Mouse (Mus musculus): ENCODE results near the gene Btd. TPM values are rescaled to one million over a fixed set of nuclear protein-coding genes. Genes with fewer than 3 reads are reported as not detected.

Btd gene
- polyA plus RNA-seq, 1 experiment: 19.6 TPM

GRCm38 (mm10) chr14:31611986-31612385 is 28.8 kb upstream of the Btd start:
- H3K4me1 ChIP-seq (ENCODE audit: control insufficient read depth, insufficient read depth, low read length): no peaks in the 10 kb centered on the region
- TF ChIP-seq POLR2A (IDR thresholded peaks at IDR 0.05; ENCODE audit: extremely low read depth, insufficient read depth, low read length): no peak
- no peak for TF ChIP-seq CTCF (IDR thresholded peaks at IDR 0.05; ENCODE audit: extremely low read depth, insufficient read depth, low read length)

GRCm38 (mm10) chr14:31613671-31614070 is 27.2 kb upstream of the Btd start:
- Histone ChIP-seq H3K4me3 (ENCODE audit: insufficient read depth, low read length) (no peak overlapping the region), H3K4me1 (ENCODE audit: control insufficient read depth, insufficient read depth, low read length) (no peaks in the 10 kb centered on the region), H3K27ac (ENCODE audit: insufficient read depth, low read length) (no peak overlapping the region)
- TF ChIP-seq CTCF (IDR thresholded peaks at IDR 0.05; ENCODE audit: extremely low read depth, insufficient read depth, low read length): no peak
- no peak for TF ChIP-seq POLR2A (IDR thresholded peaks at IDR 0.05; ENCODE audit: extremely low read depth, insufficient read depth, low read length)

More at GRCm38 (mm10) chr14:31611986-31612385, 28.8 kb upstream of the Btd start:
- Histone ChIP-seq H3K27ac (ENCODE audit: insufficient read depth, low read length) (no peak overlapping the region), H3K4me3 (ENCODE audit: insufficient read depth, low read length) (no peak overlapping the region)

- no peak for TF ChIP-seq POLR2A (IDR thresholded peaks at IDR 0.05; ENCODE audit: extremely low read depth, insufficient read depth, low read length)
- no peak for TF ChIP-seq CTCF (IDR thresholded peaks at IDR 0.05; ENCODE audit: extremely low read depth, insufficient read depth, low read length)
- H3K4me1 ChIP-seq (ENCODE audit: control insufficient read depth, insufficient read depth, low read length): peaks cover 2% of the 10 kb centered on the region
- H3K4me3 ChIP-seq (ENCODE audit: insufficient read depth, low read length): no peak overlapping the region
- no peak overlapping the region for H3K27ac ChIP-seq (ENCODE audit: insufficient read depth, low read length)
Observed at GRCm38 (mm10) chr14:31617204-31617603, 23.6 kb upstream of the Btd start.

- no peak overlapping the region for H3K27ac ChIP-seq (ENCODE audit: insufficient read depth, low read length)
- TF ChIP-seq POLR2A (IDR thresholded peaks at IDR 0.05; ENCODE audit: extremely low read depth, insufficient read depth, low read length) (no peak), CTCF (IDR thresholded peaks at IDR 0.05; ENCODE audit: extremely low read depth, insufficient read depth, low read length) (no peak)
- H3K4me3 ChIP-seq (ENCODE audit: insufficient read depth, low read length): no peak overlapping the region
- peaks cover 2% of the 10 kb centered on the region for H3K4me1 ChIP-seq (ENCODE audit: control insufficient read depth, insufficient read depth, low read length)
Observed at GRCm38 (mm10) chr14:31617997-31618396, 22.8 kb upstream of the Btd start.

- TF ChIP-seq CTCF (IDR thresholded peaks at IDR 0.05; ENCODE audit: extremely low read depth, insufficient read depth, low read length) (no peak), POLR2A (IDR thresholded peaks at IDR 0.05; ENCODE audit: extremely low read depth, insufficient read depth, low read length) (no peak)
Observed at GRCm38 (mm10) chr14:31620591-31621223, 20.1 kb upstream of the Btd start.

GRCm38 (mm10) chr14:31622748-31623147 is 18.1 kb upstream of the Btd start:
- Histone ChIP-seq H3K4me3 (ENCODE audit: insufficient read depth, low read length) (no peak overlapping the region), H3K27ac (ENCODE audit: insufficient read depth, low read length) (no peak overlapping the region), H3K4me1 (ENCODE audit: control insufficient read depth, insufficient read depth, low read length) (peaks cover 2% of the 10 kb centered on the region)
- TF ChIP-seq CTCF (IDR thresholded peaks at IDR 0.05; ENCODE audit: extremely low read depth, insufficient read depth, low read length) (no peak), POLR2A (IDR thresholded peaks at IDR 0.05; ENCODE audit: extremely low read depth, insufficient read depth, low read length) (no peak)

More at GRCm38 (mm10) chr14:31620591-31621223, 20.1 kb upstream of the Btd start:
- Histone ChIP-seq H3K4me1 (ENCODE audit: control insufficient read depth, insufficient read depth, low read length) (peaks cover 2% of the 10 kb centered on the region), H3K4me3 (ENCODE audit: insufficient read depth, low read length) (no peak overlapping the region), H3K27ac (ENCODE audit: insufficient read depth, low read length) (no peak overlapping the region)

GRCm38 (mm10) chr14:31630677-31631076 is 10.2 kb upstream of the Btd start:
- TF ChIP-seq POLR2A (IDR thresholded peaks at IDR 0.05; ENCODE audit: extremely low read depth, insufficient read depth, low read length) (no peak), CTCF (IDR thresholded peaks at IDR 0.05; ENCODE audit: extremely low read depth, insufficient read depth, low read length) (no peak)
- H3K4me1 ChIP-seq (ENCODE audit: control insufficient read depth, insufficient read depth, low read length): no peaks in the 10 kb centered on the region
- H3K4me3 ChIP-seq (ENCODE audit: insufficient read depth, low read length): no peak overlapping the region
- H3K27ac ChIP-seq (ENCODE audit: insufficient read depth, low read length): no peak overlapping the region

- TF ChIP-seq POLR2A (IDR thresholded peaks at IDR 0.05; ENCODE audit: extremely low read depth, insufficient read depth, low read length) (no peak), CTCF (IDR thresholded peaks at IDR 0.05; ENCODE audit: extremely low read depth, insufficient read depth, low read length) (no peak)
- H3K4me3 ChIP-seq (ENCODE audit: insufficient read depth, low read length): peak within 1 kb of the TSS; percentile 73
- 0 out of 2 replicates have a peak, but pooled peaks cover 1% of the 10 kb centered on the region for H3K4me1 ChIP-seq (ENCODE audit: control insufficient read depth, insufficient read depth, low read length)
Observed at GRCm38 (mm10) chr14:31640346-31640889, 410 bp upstream of the Btd start, which contains the start of gene Gm49387. TSS of gene Gm49387 (minus strand) at chr14:31640878.

GRCm38 (mm10) chr14:31641506-31642155 is 803 bp downstream of the Btd start:
- no peak for TF ChIP-seq POLR2A (IDR thresholded peaks at IDR 0.05; ENCODE audit: extremely low read depth, insufficient read depth, low read length)
- TF ChIP-seq CTCF (IDR thresholded peaks at IDR 0.05; ENCODE audit: extremely low read depth, insufficient read depth, low read length): no peak
- Histone ChIP-seq H3K27ac (ENCODE audit: insufficient read depth, low read length) (no peak overlapping the region), H3K4me3 (ENCODE audit: insufficient read depth, low read length) (peak overlapping the region; percentile 73)

More at GRCm38 (mm10) chr14:31640346-31640889, 410 bp upstream of the Btd start, which contains the start of gene Gm49387:
- peak within 1 kb of the TSS; percentile 32; the same call in 1 of the 2 replicates for H3K27ac ChIP-seq (ENCODE audit: insufficient read depth, low read length)

More at GRCm38 (mm10) chr14:31641506-31642155, 803 bp downstream of the Btd start:
- H3K4me1 ChIP-seq (ENCODE audit: control insufficient read depth, insufficient read depth, low read length): 0 out of 2 replicates have a peak, but pooled peaks cover 1% of the 10 kb centered on the region

All from cortical plate, adult 2 months (tissue).